Mouse (Mus musculus) spleen, postnatal 14 days (tissue): ENCODE results near the gene Rcor1.

Experiments
- DNase-seq, 2 experiments: peaks; one replicate each; pipeline ENCODE4 v3.0.0; 2021 to 2022; ENCODE audit warnings: low spot score in 2 of 2

Gene Rcor1

GRCm38 (mm10) chr12:111038976-111039612, at the start of gene Rcor1:
Gene Rcor1, plus strand, starts transcription at chr12:111039351.
- peak; percentile 99 for DNase-seq

GRCm38 (mm10) chr12:110989409-110989808, 49.7 kb upstream of the Rcor1 start:
- no peak for DNase-seq

GRCm38 (mm10) chr12:110990500-110990899, 48.7 kb upstream of the Rcor1 start:
- DNase-seq: no peak

GRCm38 (mm10) chr12:110991361-110992127, 47.6 kb upstream of the Rcor1 start:
- peak; percentile 78 to 88 for DNase-seq

GRCm38 (mm10) chr12:110992128-110992553, 47.0 kb upstream of the Rcor1 start:
- peak; percentile 93 to 95 for DNase-seq

GRCm38 (mm10) chr12:110992771-110993170, 46.4 kb upstream of the Rcor1 start:
- no peak for DNase-seq

GRCm38 (mm10) chr12:110993226-110993625, 45.9 kb upstream of the Rcor1 start:
- DNase-seq: no peak

- DNase-seq: no peak
Measured at GRCm38 (mm10) chr12:110994666-110995065, 44.5 kb upstream of the Rcor1 start.

- no peak for DNase-seq
Measured at GRCm38 (mm10) chr12:110998092-110998491, 41.1 kb upstream of the Rcor1 start.

GRCm38 (mm10) chr12:110999820-111000219, 39.3 kb upstream of the Rcor1 start:
- DNase-seq: no peak

GRCm38 (mm10) chr12:111000956-111001355, 38.2 kb upstream of the Rcor1 start:
- no peak for DNase-seq

- DNase-seq: no peak
Measured at GRCm38 (mm10) chr12:111004142-111004541, 35.0 kb upstream of the Rcor1 start.

- DNase-seq: no peak
Measured at GRCm38 (mm10) chr12:111005803-111006202, 33.3 kb upstream of the Rcor1 start.

- DNase-seq: no peak
Measured at GRCm38 (mm10) chr12:111006339-111006738, 32.8 kb upstream of the Rcor1 start.

- DNase-seq: no peak
Measured at GRCm38 (mm10) chr12:111007134-111008103, 31.7 kb upstream of the Rcor1 start.

GRCm38 (mm10) chr12:111008500-111009490, 30.4 kb upstream of the Rcor1 start:
- no peak for DNase-seq

GRCm38 (mm10) chr12:111009615-111010257, 29.4 kb upstream of the Rcor1 start:
- no peak for DNase-seq

- DNase-seq: no peak
Measured at GRCm38 (mm10) chr12:111016807-111017206, 22.3 kb upstream of the Rcor1 start.

- DNase-seq: no peak
Measured at GRCm38 (mm10) chr12:111018068-111018467, 21.1 kb upstream of the Rcor1 start.

GRCm38 (mm10) chr12:111019086-111019485, 20.1 kb upstream of the Rcor1 start:
- DNase-seq: no peak
